Mouse (Mus musculus) left cerebral cortex, postnatal 25 days (tissue): ENCODE measurements around the gene Dmap1. TPM values are rescaled to one million over a fixed set of nuclear protein-coding genes. Genes with fewer than 3 reads are reported as not detected.

ENCODE experiments used
- DNase-seq, 2 experiments: peaks; one replicate each; pipeline ENCODE4 v3.0.0; 2022; ENCODE audit warnings: low spot score in 2 of 2, mixed read lengths in 1 of 2
- intact Hi-C: fragments of 180-260 bp; cut with DNase I; formaldehyde crosslinking; loops from one replicate; pipeline ENCODE4 v1.15.1; 2025
- total RNA-seq, 2 experiments: library from RNA; stranded (reverse); gene quantifications; 2 replicates each; pipeline ENCODE4 v1.2.3; 2021

The Dmap1 gene
- total RNA-seq, 2 experiments from 2014 or later = 33.1 to 35.2 TPM

DNA sequence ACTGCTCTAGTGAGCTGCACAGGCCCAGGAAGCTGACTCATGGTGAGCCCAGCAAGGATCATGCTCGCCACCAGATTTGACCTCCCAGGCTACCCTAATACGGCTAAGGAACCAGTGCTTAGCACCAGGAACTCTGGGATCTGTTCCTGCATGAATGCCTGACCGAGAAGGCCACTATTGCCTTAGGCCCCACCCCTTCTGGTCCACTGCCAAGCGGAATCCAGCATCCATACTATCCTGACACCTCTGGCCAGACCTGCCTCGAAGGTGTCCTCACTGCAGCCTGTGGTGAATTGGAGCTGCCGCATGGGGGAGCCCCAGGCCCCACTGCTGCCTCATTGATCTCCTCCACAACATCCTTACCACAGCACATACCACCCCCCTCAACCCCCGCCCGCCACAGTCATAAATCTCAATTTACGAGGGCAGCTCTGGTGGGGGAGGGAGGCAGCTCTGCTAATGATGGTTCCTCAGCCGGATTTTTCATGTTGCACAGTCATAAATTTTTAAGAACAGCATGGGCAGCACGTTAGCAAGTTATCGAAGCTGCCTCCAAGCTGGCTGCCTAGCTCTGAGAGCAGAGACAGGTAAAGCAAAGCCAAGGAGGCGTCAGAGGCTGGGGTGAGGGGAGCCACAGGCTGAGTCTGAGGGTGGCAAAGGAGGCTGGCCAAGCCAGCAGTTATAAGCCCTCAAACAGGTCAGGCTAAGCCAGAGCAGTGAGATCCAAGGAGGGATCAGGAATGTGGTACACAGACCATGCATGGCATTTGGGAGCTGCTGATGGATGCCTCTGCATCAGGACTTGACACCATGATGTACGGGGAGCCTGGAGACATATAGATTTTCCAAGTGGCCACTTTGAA, 23.3 kb downstream of the Dmap1 start:
- intact Hi-C loops = no loop called here
- no peak for DNase-seq

DNA sequence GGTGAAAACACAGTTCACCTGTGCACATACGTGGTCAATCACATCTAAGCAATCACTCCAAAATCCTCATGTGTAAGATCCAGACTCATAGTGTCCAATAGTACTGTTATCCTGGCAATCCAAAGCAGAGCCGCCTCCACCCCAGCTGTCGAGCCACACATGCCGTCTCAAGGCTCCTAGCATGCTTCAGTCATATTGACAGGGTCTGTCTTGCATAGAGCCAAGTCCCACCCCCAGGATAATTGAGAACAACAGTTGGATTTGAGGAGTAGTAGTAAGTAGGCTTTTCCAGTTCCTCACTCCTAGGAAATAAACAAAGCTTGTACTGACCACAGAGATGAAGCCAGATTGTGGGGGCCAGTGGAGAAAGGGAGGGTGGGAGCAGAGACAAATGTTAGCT, 24.4 kb downstream of the Dmap1 start:
- intact Hi-C loops = no loop called here
- peak; percentile 60 to 85 for DNase-seq

DNA sequence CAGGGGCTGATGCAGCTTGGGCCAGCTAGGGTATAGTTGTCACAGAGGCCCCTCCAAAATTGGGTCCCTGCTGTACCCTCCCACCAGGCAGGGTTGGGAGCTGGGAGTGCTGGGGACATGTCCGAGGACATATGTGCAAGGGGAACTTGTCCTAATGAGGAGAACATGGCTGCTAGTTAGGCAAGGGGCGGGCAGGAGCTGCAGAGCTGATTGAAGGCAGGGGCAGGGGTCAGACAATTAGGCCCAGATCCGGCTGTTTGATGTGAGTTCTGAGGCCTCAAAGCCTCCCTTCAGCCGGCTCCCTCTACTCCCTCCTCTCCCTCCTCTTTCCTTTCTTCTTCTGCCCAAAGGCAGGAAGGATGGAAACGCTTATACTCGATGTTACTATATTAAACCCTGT, 25.1 kb downstream of the Dmap1 start:
- DNase-seq = no peak
- intact Hi-C loops = no loop called here

DNA sequence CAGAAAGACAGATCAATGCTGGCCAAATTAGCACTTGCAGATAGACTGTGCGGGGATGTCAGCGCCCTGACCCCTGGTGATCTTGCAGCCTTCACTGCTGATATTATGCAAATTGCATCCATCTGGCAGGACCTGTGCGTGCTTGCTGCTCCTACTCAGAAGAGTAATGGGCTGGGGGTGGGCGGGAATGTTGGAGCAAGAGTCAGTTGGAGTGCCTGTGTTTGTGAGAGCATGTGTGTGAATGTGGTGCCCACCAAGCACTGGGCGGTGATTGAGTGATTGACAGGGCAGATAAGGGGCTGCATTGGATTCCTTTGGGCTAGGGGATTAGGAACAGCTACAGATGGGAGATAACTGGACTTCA, 26.6 kb downstream of the Dmap1 start:
- no peak for DNase-seq
- intact Hi-C loops = no loop called here

DNA sequence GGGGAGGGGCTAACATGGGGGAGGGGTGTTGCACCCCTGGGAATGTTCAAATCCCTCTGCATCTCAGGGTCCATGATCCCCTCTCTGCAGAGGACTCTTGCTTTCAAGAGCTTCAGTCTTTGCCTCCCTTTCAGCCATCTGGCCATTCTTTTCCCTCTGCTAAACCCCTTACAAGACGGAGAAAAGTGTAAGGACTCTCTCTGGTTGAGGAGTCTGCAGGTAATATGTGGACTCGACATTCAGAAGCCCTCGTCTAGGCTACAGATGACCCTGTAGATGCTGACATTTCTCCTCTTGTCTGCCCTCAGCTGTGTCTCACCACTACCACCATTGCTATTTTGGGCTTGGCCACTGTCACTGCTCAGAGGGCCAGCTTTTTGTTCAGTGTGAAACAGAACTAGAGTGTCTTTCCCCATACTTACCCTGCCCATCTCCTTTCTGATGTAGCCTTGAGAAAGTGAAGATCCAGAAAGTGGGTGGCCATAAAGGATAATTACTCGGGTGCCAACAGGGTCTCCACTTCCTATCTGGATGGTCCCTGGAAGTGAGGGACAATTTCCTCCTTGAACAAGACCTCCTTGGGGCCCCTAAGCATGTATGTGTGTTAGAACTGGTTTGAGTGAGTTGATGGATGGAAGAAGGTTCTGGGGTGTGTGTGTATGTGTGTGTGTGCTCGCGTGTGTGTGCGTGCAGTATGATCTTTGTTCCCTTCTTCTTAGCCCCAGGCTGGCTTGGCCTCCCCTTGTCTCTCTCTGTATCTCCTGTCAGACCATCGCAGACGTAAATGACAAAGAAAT, 27.2 kb downstream of the Dmap1 start:
- no peak for DNase-seq
- intact Hi-C loops = no loop called here

DNA sequence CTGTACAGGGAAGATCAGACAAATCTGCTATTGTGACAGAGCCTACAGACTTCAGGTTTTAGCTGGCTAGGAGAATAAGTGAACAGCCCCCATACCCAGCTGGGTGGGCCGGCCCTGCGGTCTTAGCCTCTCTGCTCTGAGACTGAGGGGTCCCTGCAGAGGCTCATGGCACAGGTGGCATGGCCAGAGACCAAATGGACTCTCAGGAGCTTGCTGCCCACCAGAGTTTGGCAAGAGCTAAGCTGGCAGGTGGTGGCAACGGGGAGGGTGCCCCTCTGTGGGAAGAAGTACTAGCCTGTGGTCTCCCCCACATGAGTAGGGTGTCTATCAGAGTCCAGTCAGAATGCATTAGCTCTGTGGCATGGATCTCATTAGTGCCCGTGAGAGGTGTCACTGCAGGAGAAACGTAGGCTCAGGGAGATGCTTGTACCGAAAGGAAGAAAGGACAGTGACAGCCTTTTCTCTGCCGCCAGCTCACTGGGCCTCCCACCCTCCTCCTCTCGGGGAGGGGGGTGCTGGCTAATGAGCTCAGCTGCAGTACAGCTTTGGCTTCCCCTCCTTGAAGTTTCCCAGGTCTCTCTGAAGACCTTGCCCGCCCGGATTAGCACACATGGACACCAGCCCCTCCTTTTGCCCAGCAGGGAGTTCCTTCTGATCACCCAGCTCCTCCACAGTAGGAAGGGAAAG, 27.9 kb downstream of the Dmap1 start:
- intact Hi-C loops = no loop called here
- DNase-seq = no peak

DNA sequence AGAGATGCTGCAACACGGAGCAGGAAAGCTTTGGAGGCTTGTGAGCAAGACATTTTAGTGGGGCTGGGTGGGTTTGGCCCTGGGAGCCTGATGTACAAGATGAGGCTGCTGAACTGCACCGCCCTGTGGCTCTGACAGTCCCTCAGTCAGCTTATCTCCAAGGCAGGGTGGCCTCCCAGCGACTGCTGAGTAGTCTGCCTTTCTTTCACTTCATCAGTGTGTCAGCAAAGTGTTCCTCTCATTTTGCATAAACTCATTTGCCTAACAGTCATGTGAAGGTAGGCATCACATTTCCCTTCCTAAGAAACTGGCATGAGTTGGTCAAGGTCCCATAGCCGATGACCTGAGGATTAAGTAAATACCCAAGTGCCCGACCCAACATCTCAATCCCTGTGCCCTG, 29.3 kb downstream of the Dmap1 start:
- intact Hi-C loops = no loop called here
- no peak for DNase-seq

DNA sequence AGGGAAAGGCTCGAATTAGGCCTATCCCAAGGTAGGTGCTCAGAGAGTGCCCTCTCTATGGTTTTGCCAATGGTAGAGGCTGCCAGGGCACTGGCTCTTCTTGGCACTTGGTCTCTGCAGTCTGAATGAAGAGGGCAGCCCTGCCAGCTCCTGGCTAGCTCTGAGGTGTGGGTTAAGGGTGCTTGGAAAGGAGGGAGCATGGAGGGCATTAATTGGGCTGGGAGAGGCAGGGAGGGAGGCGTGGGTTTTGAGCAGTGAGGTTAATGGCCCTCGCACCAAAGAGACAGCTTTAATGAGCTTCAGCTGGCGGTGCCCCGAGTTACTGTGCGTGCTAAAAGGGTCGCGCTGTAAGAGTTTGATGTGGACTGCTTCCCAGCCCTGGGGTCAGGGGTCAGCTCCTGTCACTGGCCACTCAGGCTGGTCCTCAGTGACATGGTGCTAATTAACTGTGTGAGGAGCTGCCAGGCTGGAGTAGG, 30.4 kb downstream of the Dmap1 start:
- intact Hi-C loops = no loop called here
- peak in 1 of 2 experiments; percentile 60 for DNase-seq

DNA sequence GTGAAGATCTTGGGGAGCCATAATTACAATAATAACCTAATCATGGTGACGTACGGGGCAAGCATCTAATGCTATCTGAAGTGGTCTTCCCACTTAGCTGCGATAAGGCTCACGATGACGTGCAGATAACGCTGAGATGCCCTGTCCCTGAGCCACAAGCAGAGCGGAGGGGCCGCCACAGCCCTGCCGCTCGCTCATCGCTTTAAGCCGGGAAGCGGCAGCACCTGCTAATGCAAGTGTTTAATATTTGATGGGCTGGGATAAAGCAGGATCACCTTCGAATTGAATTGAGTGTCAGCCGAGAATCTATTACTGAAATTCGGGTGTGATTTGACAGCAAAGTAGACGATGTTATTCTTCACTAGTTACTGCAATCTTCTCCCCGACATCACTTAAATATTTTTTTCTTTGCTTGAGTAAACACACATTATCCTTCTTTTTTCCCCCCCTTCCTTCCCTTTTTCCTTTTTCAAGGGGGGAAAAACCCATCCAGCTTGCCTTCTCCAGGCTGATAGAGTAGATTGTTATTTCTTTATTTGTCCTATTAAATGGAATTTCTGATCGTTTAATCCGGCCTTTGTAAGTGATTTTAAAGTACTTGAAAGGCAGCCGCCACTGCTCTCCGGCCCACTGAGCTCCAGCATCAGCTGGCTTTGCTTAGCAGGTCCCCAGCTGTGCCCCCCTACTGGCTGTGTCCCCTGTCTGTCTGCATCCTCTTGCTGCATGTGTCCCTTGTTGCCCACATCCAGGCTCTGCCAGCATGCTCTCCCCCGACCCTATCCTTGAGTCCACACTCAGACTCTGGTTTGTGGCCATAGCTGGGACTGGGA, 34.9 kb downstream of the Dmap1 start:
- intact Hi-C loops = no loop called here
- no peak for DNase-seq

DNA sequence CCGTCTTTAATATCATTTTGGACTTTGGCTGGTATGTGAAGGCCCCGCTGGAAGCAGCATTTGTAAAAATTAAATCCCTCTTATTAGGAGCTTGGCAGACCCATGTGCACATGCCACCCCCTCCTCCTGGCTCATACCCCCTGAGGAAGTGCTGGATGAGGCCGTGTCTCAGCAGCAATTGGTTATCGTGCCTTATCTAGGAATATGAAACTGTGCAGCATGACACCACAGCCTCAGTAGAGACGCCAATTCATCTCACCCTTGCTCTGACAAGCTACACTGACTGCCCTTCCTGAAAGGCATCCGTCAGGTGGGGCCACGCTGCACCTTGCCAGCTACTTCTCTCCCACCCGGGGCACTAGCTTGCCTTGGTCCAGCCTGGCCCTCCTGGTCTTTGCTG, 35.6 kb downstream of the Dmap1 start:
- intact Hi-C loops = no loop called here
- DNase-seq = no peak

DNA sequence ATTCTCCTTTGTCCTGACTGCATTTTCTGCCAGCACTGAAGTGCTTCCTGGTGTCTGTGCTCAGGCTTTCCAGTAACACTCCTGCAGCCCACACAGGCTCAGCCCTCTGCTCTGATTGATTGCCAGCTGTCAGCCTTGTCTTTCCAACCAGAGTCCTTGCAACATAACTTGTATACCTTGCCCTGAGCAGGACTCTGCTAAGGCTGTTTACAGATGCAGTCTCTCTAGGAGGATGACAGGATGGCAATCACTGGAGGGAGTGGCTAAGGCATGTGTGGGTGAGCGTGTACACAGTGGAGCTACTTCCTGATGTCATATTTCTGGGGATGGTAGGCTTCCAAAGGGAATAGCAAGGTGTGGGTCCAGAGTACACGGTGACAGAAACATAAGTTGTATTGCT, 36.2 kb downstream of the Dmap1 start:
- DNase-seq = no peak
- intact Hi-C loops = no loop called here

DNA sequence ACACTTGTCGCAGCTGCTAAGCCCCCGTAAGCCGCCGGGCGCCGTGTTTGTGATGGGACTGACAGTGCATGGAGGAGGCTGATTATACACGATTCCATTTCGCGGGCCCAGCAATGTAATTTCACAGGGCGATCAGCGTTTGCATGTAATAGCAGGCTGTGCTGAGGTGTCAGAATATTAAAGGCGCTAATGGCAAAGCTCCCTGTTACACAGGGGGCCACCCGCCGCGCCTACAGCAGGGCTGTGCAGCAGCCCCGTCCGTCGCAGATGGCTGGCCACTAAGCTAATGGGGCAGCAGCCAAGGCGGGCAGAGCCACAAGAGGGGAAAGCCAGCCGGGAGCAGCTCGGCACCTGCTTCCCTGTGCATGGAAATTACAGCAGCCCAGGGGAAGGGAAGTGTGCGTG, 37.0 kb downstream of the Dmap1 start:
- intact Hi-C loops = no loop called here
- no peak for DNase-seq

DNA sequence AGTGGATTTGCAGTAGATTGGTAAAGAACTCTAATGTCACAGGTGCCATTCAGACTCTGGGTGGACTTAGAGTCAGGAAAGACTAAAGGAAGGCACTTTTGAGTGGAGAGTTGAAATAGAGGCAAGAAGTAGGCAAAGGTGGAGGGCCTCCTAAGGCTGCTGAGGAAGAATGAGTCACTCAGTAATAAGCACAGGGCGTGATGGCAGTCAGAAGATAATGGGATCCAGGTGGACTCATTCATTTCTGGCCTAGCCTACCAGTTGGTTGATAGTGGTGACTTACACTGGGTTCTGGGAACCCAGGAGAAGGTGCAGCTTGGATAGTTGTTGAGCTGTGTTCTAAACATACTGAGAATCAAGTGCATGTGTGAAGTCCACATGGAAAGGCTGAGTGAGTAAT, 40.3 kb downstream of the Dmap1 start:
- intact Hi-C loops = no loop called here
- no peak for DNase-seq

DNA sequence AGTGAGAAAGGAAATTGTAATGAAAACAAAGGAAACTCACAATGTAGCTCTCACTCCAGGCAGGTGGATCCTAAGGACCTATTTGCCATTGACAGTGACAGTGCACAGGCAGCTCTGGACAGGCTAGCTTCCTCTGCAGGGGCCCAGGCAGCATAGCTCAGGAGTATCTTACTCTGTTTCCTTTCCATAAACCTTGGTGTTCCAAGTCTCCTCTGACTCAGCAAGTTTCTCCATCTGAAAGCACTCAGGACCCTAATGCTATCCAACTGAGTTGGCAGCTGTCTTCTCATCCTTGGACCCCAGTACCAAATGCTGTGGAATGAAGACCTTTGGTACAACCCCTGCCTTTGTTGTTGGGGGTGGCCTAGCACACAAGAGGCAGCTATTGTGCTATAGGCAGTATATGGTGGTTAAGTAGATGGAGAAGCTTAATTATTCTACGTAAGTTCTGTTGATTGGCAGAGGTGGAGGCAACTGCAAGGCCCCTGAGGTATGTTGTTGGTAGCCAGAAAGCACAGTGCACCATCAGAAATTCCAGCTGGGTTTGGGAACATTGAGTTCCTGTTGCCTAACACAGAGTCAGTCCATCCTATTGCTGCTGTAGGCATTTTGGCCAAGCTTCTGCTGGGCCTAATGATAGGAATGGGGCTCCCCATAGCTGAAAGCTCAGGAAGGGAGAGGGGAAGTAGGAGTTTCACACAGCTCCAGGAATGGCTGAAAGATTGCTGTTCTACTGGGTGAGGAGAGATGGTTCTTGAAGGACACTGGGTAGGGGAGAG, 41.0 kb downstream of the Dmap1 start:
- no peak for DNase-seq
- intact Hi-C loops = no loop called here

DNA sequence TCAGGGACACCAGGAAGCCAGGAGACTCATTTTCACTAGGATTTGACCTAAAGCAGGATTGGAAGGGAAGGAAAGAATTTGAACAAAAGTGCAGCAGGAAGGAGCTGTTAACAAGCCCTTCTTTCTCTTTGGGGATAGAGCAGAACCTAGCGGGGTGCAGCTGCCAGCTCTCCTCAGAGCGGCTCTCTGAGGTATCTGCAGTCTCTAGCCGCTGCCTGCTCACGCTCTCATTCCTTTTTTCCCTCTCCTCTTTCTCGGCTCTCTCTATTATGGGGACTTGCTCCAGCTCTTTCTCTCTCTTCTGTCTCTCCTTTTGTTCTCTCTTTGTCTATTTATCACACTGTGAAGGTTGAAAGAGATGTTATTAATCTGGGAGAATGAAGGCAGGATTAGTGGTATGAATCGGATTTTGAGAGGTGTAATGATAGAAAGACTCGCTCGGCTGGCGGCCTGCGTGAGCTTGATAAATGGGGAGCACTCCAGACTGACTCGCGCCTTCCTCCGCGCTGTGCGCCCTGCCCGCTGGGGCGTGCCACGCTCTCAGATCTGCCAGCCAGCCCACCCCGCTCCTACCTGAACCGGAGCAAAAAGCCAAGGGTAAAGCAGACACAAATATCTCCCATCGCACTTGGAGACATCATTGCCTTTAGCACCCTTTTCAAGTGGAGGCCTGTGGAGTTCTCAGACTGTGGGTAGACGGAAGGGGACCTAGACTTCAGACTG, 45.0 kb downstream of the Dmap1 start:
- DNase-seq = no peak
- intact Hi-C loops = no loop called here

DNA sequence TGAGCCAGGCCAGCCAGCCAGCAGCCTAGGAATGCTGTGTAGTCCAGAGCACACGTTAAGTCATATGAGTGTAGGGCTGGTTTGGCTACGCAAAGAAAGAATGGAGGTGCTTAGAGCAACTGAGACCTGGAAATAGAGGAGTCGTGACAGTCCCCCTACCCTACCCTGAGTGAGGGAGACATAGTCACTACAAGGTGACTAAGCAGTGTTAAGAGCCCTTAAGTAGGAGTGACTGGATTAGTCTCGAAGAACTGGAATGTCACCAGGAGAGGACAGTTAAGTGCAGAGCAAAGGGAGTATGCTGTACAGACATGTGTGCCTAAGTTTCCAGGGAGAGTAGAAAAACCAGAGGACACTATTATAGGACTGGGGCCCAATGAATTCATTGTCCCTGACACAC, 45.9 kb downstream of the Dmap1 start:
- intact Hi-C loops = no loop called here
- no peak for DNase-seq

DNA sequence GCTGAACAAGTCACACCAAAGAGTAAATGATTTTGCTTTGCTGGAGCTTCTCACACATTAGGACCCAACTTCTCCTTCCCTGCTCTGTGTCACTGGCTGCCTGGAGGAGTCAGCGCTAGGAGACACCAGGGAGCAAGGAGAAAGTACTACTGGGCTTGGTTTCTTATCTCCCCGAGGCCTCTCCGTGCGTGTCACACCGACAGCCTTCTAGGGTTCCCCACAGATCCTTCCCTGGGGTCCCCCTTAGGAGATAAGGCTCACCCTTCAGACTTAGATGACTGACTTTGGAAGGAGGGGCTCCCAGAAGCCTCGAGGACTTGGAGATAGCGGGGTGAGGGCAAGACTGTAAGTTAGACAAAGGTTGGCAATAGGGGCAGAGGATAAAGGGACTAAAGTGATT, 47.4 kb downstream of the Dmap1 start:
- intact Hi-C loops = no loop called here
- DNase-seq = no peak

DNA sequence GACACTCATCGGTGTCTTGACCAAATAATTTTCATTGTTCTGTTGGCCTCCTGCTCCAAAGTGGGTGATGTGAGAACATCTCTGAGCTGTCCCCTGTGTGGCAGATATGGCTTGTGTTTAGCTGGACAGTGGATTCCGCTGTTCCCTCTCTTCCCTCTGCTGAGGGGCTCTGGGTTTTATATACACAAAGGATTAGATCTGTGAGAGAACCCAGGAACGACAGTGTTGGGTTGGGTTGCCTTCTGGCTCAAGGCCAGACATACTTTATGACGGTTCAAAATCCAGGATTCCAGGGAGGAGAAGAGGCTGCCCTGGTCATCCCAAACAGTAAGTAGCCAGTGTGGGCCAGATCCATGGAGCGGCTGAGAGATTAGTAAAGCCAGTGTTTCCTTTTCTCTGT, 48.5 kb downstream of the Dmap1 start:
- DNase-seq = no peak
- intact Hi-C loops = no loop called here
